Mouse (Mus musculus) stomach, embryonic 14.5 days (tissue): ENCODE measurements around the gene Tns3. TPM values are rescaled to one million over a fixed set of nuclear protein-coding genes. Genes with fewer than 3 reads are reported as not detected.

Experiments
- ATAC-seq: fragments of 200-750 bp; cut with Nextera tagmentation; 2 replicates; pipeline ENCODE4 v1.8.0; 2017; ENCODE audit warnings: low read depth, moderate TSS enrichment; ENCODE audit not compliant: insufficient number of reproducible peaks, insufficient read depth, low FRiP score
- H3K27ac ChIP-seq: fragments of 300-500 bp; sonication (generic); 2 replicates; pipeline ENCODE4 v1.5.1; 2014; ENCODE audit warnings: mild to moderate bottlenecking, low read length, moderate library complexity, mixed read lengths
- H3K27me3 ChIP-seq: fragments of 300-500 bp; sonication (generic); 2 replicates; pipeline ENCODE4 v1.6.1; 2014; ENCODE audit warnings: low read length, control low read depth, mixed read lengths; ENCODE audit not compliant: control insufficient read depth, insufficient read depth
- H3K36me3 ChIP-seq: fragments of 300-500 bp; sonication (generic); 2 replicates; pipeline ENCODE4 v1.6.1; 2014; ENCODE audit warnings: mild to moderate bottlenecking, control low read depth, low read length, moderate library complexity, mixed read lengths; ENCODE audit not compliant: control insufficient read depth, insufficient read depth
- H3K4me1 ChIP-seq: fragments of 300-500 bp; sonication (generic); 2 replicates; pipeline ENCODE4 v1.6.1; 2014; ENCODE audit warnings: low read length, control low read depth, mixed read lengths; ENCODE audit not compliant: control insufficient read depth, insufficient read depth
- H3K4me2 ChIP-seq: fragments of 300-500 bp; sonication (generic); replicated peaks from 2 replicates; pipeline ENCODE4 v1.6.1; 2014; ENCODE audit warnings: low read depth, low read length, control low read depth
- H3K4me3 ChIP-seq: fragments of 300-500 bp; sonication (generic); 2 replicates; pipeline ENCODE4 v1.5.1; 2014; ENCODE audit warnings: low read depth, low read length, control low read depth
- H3K9ac ChIP-seq: fragments of 300-500 bp; sonication (generic); replicated peaks from 2 replicates; pipeline ENCODE4 v1.6.1; 2014; ENCODE audit warnings: low read depth, mild to moderate bottlenecking, control low read depth, low read length, moderate library complexity, mixed read lengths
- H3K9me3 ChIP-seq: fragments of 300-500 bp; sonication (generic); 2 replicates; pipeline ENCODE4 v1.6.1; 2016; ENCODE audit warnings: low read depth, low read length, control low read depth; ENCODE audit not compliant: control insufficient read depth
- WGBS: fragments of 180-500 bp; shearing (Covaris S2); extraction: QIAGEN DNeasy Blood & Tissue Kit; methylation state at CpG from one replicate; pipeline ENCODE4 v1.1.7; 2014; 5-methylcytosine and 5-hydroxymethylcytosine counted together
- polyA plus RNA-seq: library from polyadenylated mRNA; unstranded; fragments of >200 nt; fragmentation: Nextera tagmentation; extraction: Ambion mirVana; gene quantifications from 2 replicates; pipeline ENCODE4 v1.2.1, GENCODE M21; 2014

Gene Tns3
- polyA plus RNA-seq, 1 experiment from 2014 or later: 31.2 TPM

- H3K27ac ChIP-seq: no peak overlapping the region
- no peak overlapping the region for H3K4me3 ChIP-seq
- H3K4me1 ChIP-seq: no peaks in the 10 kb centered on the region
- peaks cover 74% of the 10 kb centered on the region for H3K36me3 ChIP-seq
- H3K4me2 ChIP-seq: no peak overlapping the region
- H3K9me3 ChIP-seq: no peaks in the 10 kb centered on the region
- WGBS: 88% methylated on average over 9 of the region's 9 CpGs
- no peak overlapping the region for H3K9ac ChIP-seq
- no peaks in the 10 kb centered on the region for H3K27me3 ChIP-seq
- no peak for ATAC-seq
Observed at GRCm38 (mm10) chr11:8439035-8439434, 225.3 kb downstream of the Tns3 start.

- Histone ChIP-seq H3K4me2 (no peak overlapping the region), H3K27ac (no peak overlapping the region), H3K9me3 (no peaks in the 10 kb centered on the region), H3K27me3 (no peaks in the 10 kb centered on the region), H3K4me3 (no peak overlapping the region), H3K4me1 (no peaks in the 10 kb centered on the region), H3K9ac (no peak overlapping the region), H3K36me3 (peaks cover 73% of the 10 kb centered on the region)
- WGBS: 94% methylated on average over 4 of the region's 4 CpGs
- ATAC-seq: no peak
Observed at GRCm38 (mm10) chr11:8438269-8438668, 226.1 kb downstream of the Tns3 start.

GRCm38 (mm10) chr11:8435101-8435500, 229.2 kb downstream of the Tns3 start:
- H3K9ac ChIP-seq: no peak overlapping the region
- H3K4me3 ChIP-seq: no peak overlapping the region
- H3K36me3 ChIP-seq: peaks cover 66% of the 10 kb centered on the region
- WGBS: 95% methylated on average over 6 of the region's 6 CpGs
- H3K27ac ChIP-seq: no peak overlapping the region
- no peaks in the 10 kb centered on the region for H3K4me1 ChIP-seq
- no peak for ATAC-seq
- H3K9me3 ChIP-seq: no peaks in the 10 kb centered on the region
- H3K4me2 ChIP-seq: no peak overlapping the region
- no peaks in the 10 kb centered on the region for H3K27me3 ChIP-seq

GRCm38 (mm10) chr11:8434366-8434765, 230.0 kb downstream of the Tns3 start:
- Histone ChIP-seq H3K9ac (no peak overlapping the region), H3K4me1 (no peaks in the 10 kb centered on the region), H3K27ac (no peak overlapping the region), H3K36me3 (peaks cover 70% of the 10 kb centered on the region), H3K4me3 (no peak overlapping the region), H3K9me3 (no peaks in the 10 kb centered on the region), H3K4me2 (no peak overlapping the region), H3K27me3 (no peaks in the 10 kb centered on the region)
- ATAC-seq: no peak
- 76% methylated on average over 6 of the region's 6 CpGs for WGBS

- H3K9ac ChIP-seq: no peak overlapping the region
- peaks cover 66% of the 10 kb centered on the region for H3K36me3 ChIP-seq
- ATAC-seq: no peak
- no peaks in the 10 kb centered on the region for H3K4me1 ChIP-seq
- H3K27ac ChIP-seq: no peak overlapping the region
- no peak overlapping the region for H3K4me3 ChIP-seq
- H3K27me3 ChIP-seq: no peaks in the 10 kb centered on the region
- H3K9me3 ChIP-seq: no peaks in the 10 kb centered on the region
- 90% methylated on average over 9 of the region's 9 CpGs for WGBS
- H3K4me2 ChIP-seq: no peak overlapping the region
Observed at GRCm38 (mm10) chr11:8433443-8433842, 230.9 kb downstream of the Tns3 start.

- peaks cover 63% of the 10 kb centered on the region for H3K36me3 ChIP-seq
Observed at GRCm38 (mm10) chr11:8432941-8433340, 231.4 kb downstream of the Tns3 start.

GRCm38 (mm10) chr11:8427660-8428059, 236.7 kb downstream of the Tns3 start:
- Histone ChIP-seq H3K27ac (no peak overlapping the region), H3K4me2 (no peak overlapping the region), H3K36me3 (peaks cover 18% of the 10 kb centered on the region; the same call in 1 of the 2 replicates), H3K4me1 (peaks cover 6% of the 10 kb centered on the region; the same call in 1 of the 2 replicates), H3K9me3 (no peaks in the 10 kb centered on the region), H3K27me3 (no peaks in the 10 kb centered on the region), H3K4me3 (no peak overlapping the region), H3K9ac (no peak overlapping the region)
- no peak for ATAC-seq
- WGBS: 84% methylated on average over 11 of the region's 11 CpGs

More at GRCm38 (mm10) chr11:8432941-8433340, 231.4 kb downstream of the Tns3 start:
- H3K4me1 ChIP-seq: no peaks in the 10 kb centered on the region
- WGBS: 85% methylated on average over 8 of the region's 8 CpGs
- H3K27ac ChIP-seq: no peak overlapping the region
- no peak overlapping the region for H3K4me3 ChIP-seq
- no peaks in the 10 kb centered on the region for H3K27me3 ChIP-seq
- H3K4me2 ChIP-seq: no peak overlapping the region
- H3K9me3 ChIP-seq: no peaks in the 10 kb centered on the region
- no peak for ATAC-seq
- no peak overlapping the region for H3K9ac ChIP-seq

GRCm38 (mm10) chr11:8425226-8425570, 239.1 kb downstream of the Tns3 start:
- H3K36me3 ChIP-seq: peaks cover 9% of the 10 kb centered on the region; the same call in 1 of the 2 replicates
- 75% methylated on average over 5 of the region's 5 CpGs for WGBS
- H3K9ac ChIP-seq: no peak overlapping the region
- H3K27ac ChIP-seq: no peak overlapping the region
- H3K27me3 ChIP-seq: no peaks in the 10 kb centered on the region
- H3K4me2 ChIP-seq: no peak overlapping the region
- ATAC-seq: no peak
- H3K9me3 ChIP-seq: no peaks in the 10 kb centered on the region
- H3K4me3 ChIP-seq: no peak overlapping the region
- H3K4me1 ChIP-seq: peaks cover 6% of the 10 kb centered on the region; the same call in 1 of the 2 replicates
